Mouse (Mus musculus): Measurements from ENCODE around the gene C8a. TPM values are rescaled to one million over a fixed set of nuclear protein-coding genes. Genes with fewer than 3 reads are reported as not detected.

Gene C8a
- total RNA-seq, 2 experiments from 2014 or later, result not detected

- Histone ChIP-seq H3K4me3 (no peak overlapping the region), H3K27ac (no peak overlapping the region)
- no peak for DNase-seq (ENCODE audit: low spot score in 2 of 2)
- no peak for TF ChIP-seq CTCF (conservative IDR thresholded peaks at IDR 0.05)
Measured at GRCm38 (mm10) chr4:104887486-104887885, 11.3 kb upstream of the C8a start.

GRCm38 (mm10) chr4:104875832-104876231, 366 bp downstream of the C8a start:
- H3K27ac ChIP-seq, result no peak overlapping the region
- DNase-seq (ENCODE audit: low spot score in 2 of 2), result no peak
- no peak overlapping the region for H3K4me3 ChIP-seq
- peak; percentile 48 for TF ChIP-seq CTCF (conservative IDR thresholded peaks at IDR 0.05)

DNA sequence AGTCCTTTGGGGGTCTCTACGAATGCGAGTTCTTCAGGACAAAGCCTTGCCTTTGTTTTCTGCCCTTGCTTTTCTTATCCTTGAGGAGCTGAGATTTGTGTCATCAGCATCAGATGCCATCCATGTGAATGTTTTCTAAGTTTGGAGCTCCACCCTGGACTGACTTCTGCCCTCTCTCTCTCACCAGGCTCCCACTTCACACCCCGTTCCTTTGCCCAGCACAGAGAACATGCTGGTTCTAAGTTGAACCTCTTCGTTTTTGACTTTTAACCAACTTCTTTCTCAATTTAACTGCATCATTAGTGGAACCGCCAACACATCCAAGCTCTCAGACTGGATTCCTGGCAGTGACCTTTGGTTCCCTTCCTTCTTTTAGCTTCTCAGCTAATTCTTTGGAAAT, 6.0 kb downstream of the C8a start:
- H3K4me3 ChIP-seq, result no peak overlapping the region
- no peak for DNase-seq (ENCODE audit: low spot score in 2 of 2)
- no peak overlapping the region for H3K27ac ChIP-seq
- TF ChIP-seq CTCF (conservative IDR thresholded peaks at IDR 0.05), result no peak

DNA sequence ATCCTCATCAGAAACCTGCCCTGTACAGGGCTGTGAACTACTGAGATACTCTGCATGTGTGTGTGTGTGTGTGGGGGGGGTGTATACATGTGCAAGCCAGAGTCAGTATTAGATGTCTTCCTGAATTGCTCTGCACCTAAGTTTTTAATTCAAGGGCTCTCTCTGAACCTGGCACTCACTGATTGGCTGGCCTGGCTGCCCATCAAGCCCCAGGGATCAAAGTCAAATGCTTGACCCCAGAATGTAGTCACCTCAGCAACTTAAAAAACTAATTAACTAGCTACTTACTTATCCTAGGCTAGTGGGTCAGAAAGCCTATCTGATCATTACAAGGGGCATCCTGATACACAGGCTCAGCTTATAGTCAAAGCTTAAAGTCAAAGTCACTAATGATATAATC, 6.6 kb downstream of the C8a start:
- DNase-seq (ENCODE audit: low spot score in 2 of 2), result no peak
- H3K27ac ChIP-seq, result no peak overlapping the region
- H3K4me3 ChIP-seq, result no peak overlapping the region
- no peak for TF ChIP-seq CTCF (conservative IDR thresholded peaks at IDR 0.05)

DNA sequence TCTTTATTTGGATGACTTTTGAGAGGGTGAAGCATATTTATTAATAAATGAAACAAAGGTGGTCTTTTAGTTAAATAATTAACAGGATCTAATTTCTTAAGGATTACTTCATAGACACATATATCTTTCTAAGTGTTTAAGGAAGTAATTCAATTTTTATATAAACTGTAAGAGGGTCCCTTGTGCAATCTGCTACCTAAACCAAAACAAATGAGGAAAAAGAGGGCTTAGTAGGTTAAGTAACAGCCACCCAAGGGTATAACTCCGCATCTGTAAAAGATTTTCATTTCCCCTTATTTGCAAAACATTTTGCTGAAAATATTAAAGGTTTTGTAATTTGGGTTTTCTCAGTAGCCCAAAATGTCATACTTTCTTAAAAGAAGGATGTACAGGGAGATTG, 11.8 kb downstream of the C8a start:
- no peak for DNase-seq (ENCODE audit: low spot score in 2 of 2)
- Histone ChIP-seq H3K4me3 (no peak overlapping the region), H3K27ac (no peak overlapping the region)
- no peak for TF ChIP-seq CTCF (conservative IDR thresholded peaks at IDR 0.05)

- DNase-seq (ENCODE audit: low spot score in 2 of 2), result no peak
- no peak overlapping the region for H3K27ac ChIP-seq
- no peak for TF ChIP-seq CTCF (conservative IDR thresholded peaks at IDR 0.05)
- no peak overlapping the region for H3K4me3 ChIP-seq
Measured at GRCm38 (mm10) chr4:104861241-104861640, 15.0 kb downstream of the C8a start.

DNA sequence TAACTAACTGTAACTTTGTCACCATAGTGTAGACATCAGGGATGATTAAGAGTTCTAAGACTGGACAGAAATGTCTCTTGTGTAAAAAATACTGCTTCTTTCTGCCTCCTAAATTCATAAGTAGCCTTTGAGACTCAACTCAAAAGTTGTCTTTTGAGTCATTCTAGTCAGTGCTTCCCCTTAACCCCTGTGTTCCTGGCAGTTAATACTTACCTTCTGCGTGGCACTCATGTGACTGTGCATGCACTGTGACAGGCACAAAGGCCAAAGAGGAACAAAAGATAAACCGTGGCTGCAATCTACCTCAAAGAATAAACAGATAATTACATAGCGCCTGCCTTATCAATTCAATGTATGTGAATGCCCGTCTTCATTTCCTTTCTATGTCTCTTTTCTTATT, 18.4 kb downstream of the C8a start:
- TF ChIP-seq CTCF (conservative IDR thresholded peaks at IDR 0.05), result no peak
- Histone ChIP-seq H3K4me3 (no peak overlapping the region), H3K27ac (no peak overlapping the region)
- no peak for DNase-seq (ENCODE audit: low spot score in 2 of 2)

- DNase-seq (ENCODE audit: low spot score in 2 of 2), result no peak
- TF ChIP-seq CTCF (conservative IDR thresholded peaks at IDR 0.05), result no peak
- Histone ChIP-seq H3K27ac (no peak within 1 kb of the TSS), H3K4me3 (no peak within 1 kb of the TSS)
Measured at GRCm38 (mm10) chr4:104857029-104857428, 19.2 kb downstream of the C8a start, which contains the start of gene Gm17662. TSS of gene Gm17662 (plus strand) at chr4:104857329.

DNA sequence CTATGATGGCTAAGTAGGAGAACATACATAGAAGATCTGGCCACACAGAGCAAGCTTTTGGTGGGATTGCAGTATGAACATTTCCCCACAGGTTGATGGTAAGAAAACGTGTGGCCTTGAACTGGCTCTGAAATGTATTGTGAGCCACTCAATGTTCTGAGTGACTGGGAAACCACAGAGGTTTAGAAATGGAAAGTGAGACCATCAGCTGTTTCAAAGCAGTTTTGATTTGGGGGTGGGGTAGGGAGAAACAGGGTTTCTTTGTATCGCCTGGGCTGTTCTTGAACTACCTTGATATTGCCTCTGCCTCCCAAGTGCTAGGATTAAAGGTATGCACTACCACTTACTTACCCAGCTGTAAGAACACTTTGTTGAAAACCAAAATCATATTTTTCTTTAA, 21.0 kb downstream of the C8a start:
- no peak overlapping the region for H3K27ac ChIP-seq
- no peak for DNase-seq (ENCODE audit: low spot score in 2 of 2)
- H3K4me3 ChIP-seq, result no peak overlapping the region
- no peak for TF ChIP-seq CTCF (conservative IDR thresholded peaks at IDR 0.05)

- no peak overlapping the region for H3K4me3 ChIP-seq
- H3K27ac ChIP-seq, result no peak overlapping the region
- no peak for TF ChIP-seq CTCF (conservative IDR thresholded peaks at IDR 0.05)
- DNase-seq (ENCODE audit: low spot score in 2 of 2), result no peak
Measured at GRCm38 (mm10) chr4:104843546-104843945, 32.7 kb downstream of the C8a start.

- Histone ChIP-seq H3K4me3 (no peak overlapping the region), H3K27ac (no peak overlapping the region)
- TF ChIP-seq CTCF (conservative IDR thresholded peaks at IDR 0.05), result no peak
- no peak for DNase-seq (ENCODE audit: low spot score in 2 of 2)
Measured at GRCm38 (mm10) chr4:104842204-104842603, 34.0 kb downstream of the C8a start.

GRCm38 (mm10) chr4:104838342-104838741, 37.9 kb downstream of the C8a start:
- Histone ChIP-seq H3K27ac (no peak overlapping the region), H3K4me3 (no peak overlapping the region)
- TF ChIP-seq CTCF (conservative IDR thresholded peaks at IDR 0.05), result no peak
- DNase-seq (ENCODE audit: low spot score in 2 of 2), result no peak

- TF ChIP-seq CTCF (conservative IDR thresholded peaks at IDR 0.05), result no peak
- DNase-seq (ENCODE audit: low spot score in 2 of 2), result peak in 1 of 2 experiments; percentile 59
- no peak overlapping the region for H3K4me3 ChIP-seq
- H3K27ac ChIP-seq, result no peak overlapping the region
Measured at GRCm38 (mm10) chr4:104835096-104835495, 41.1 kb downstream of the C8a start.

DNA sequence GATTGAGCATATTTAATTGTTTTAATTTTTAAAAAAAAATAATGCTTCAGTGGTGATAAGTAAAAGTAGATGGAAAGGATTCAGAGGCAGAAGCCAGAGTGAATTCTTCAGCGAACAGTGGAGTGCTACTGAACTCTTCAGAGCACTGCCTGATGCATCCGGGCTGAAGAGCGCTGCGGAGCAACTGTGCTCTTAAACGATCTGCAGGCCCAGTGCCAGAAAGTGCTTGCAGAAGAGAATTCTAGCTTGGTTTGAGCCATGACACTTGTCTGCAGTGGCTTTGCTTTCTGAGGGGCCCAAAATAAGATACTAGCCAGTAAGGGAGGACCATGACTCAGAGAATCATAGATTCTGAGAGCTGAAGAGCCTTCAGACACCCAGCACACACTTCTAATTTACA, 47.3 kb downstream of the C8a start:
- Histone ChIP-seq H3K4me3 (no peak overlapping the region), H3K27ac (no peak overlapping the region)
- DNase-seq (ENCODE audit: low spot score in 2 of 2), result peak; percentile 3 to 31
- no peak for TF ChIP-seq CTCF (conservative IDR thresholded peaks at IDR 0.05)

Data from layer of hippocampus, adult 2 months (tissue).